Mouse (Mus musculus) forebrain, embryonic 10.5 days (tissue): Measurements from ENCODE around the gene Rhou. TPM values are rescaled to one million over a fixed set of nuclear protein-coding genes. Genes with fewer than 3 reads are reported as not detected.

Experiments
- DNase-seq: peaks from one replicate; pipeline ENCODE4 v3.0.0-alpha.2; 2017; ENCODE audit warnings: low spot score; ENCODE audit errors: extremely low spot score
- H3K27ac ChIP-seq: fragments of 300-500 bp; sonication (generic); 2 replicates; pipeline ENCODE4 v1.5.1; 2016; ENCODE audit warnings: mild to moderate bottlenecking
- H3K27me3 ChIP-seq: fragments of 300-500 bp; sonication (generic); 2 replicates; pipeline ENCODE4 v1.6.1; 2016; ENCODE audit warnings: mild to moderate bottlenecking; ENCODE audit not compliant: poor library complexity, severe bottlenecking
- H3K36me3 ChIP-seq: fragments of 300-500 bp; sonication (generic); replicated peaks from 2 replicates; pipeline ENCODE4 v1.6.1; 2016; ENCODE audit warnings: mild to moderate bottlenecking, moderate library complexity
- H3K4me1 ChIP-seq: fragments of 300-500 bp; sonication (generic); 2 replicates; pipeline ENCODE4 v1.6.1; 2016
- H3K4me3 ChIP-seq: fragments of 300-500 bp; sonication (generic); 2 replicates; pipeline ENCODE4 v1.5.1; 2016; ENCODE audit warnings: mild to moderate bottlenecking, moderate library complexity
- H3K9me3 ChIP-seq: fragments of 300-500 bp; sonication (generic); 2 replicates; pipeline ENCODE4 v1.6.1; 2016; ENCODE audit warnings: mild to moderate bottlenecking, moderate library complexity
- WGBS: fragments of 180-500 bp; shearing (Covaris S2); methylation state at CpG from one replicate; pipeline ENCODE4 v1.1.7; 2016; 5-methylcytosine and 5-hydroxymethylcytosine counted together
- polyA plus RNA-seq: library from polyadenylated mRNA; unstranded; fragments of >200 nt; fragmentation: Nextera tagmentation; extraction: Ambion mirVana; gene quantifications from 2 replicates; pipeline ENCODE4 v1.2.1, GENCODE M21; 2016

Gene Rhou
- polyA plus RNA-seq, 1 experiment from 2014 or later, result 6.0 TPM

GRCm38 (mm10) chr8:123654763-123655162 lies 1.0 kb downstream of the Rhou start:
- WGBS, result 13% methylated on average over 5 of the region's 5 CpGs
- Histone ChIP-seq H3K4me1 (peaks cover 31% of the 10 kb centered on the region), H3K27ac (peak overlapping the region; percentile 94; the same call in 1 of the 2 replicates), H3K4me3 (peak overlapping the region; percentile 83), H3K36me3 (peaks cover 40% of the 10 kb centered on the region), H3K9me3 (no peaks in the 10 kb centered on the region), H3K27me3 (no peaks in the 10 kb centered on the region)
- DNase-seq, result no peak

DNA sequence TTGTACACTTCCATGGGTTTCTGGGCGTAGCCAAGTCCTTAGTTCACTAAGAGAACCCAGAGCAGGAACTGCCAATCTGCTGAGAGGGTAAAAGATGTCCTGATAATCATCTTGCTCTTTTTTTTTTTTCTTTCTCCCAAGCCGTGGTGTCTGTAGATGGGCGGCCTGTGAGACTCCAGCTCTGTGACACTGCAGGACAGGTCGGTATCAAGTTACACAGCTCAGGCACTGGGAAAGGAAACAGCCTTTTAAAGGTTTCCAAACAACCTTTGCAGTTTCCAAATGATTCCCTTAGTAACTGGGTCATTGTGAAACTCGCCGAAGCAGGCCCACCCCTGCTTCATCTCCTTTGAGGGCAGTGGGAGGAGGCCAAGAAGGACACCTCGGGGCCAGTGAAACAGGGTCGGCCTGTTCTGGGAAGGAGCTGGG lies 1.6 kb downstream of the Rhou start:
- Histone ChIP-seq H3K9me3 (no peaks in the 10 kb centered on the region), H3K36me3 (peaks cover 46% of the 10 kb centered on the region), H3K4me3 (peak overlapping the region; percentile 83), H3K27ac (peak overlapping the region; percentile 63), H3K4me1 (peaks cover 31% of the 10 kb centered on the region), H3K27me3 (no peaks in the 10 kb centered on the region)
- under 1% methylated on average over 8 of the region's 8 CpGs for WGBS
- DNase-seq, result peak; percentile 38

GRCm38 (mm10) chr8:123657826-123658225 lies 4.1 kb downstream of the Rhou start:
- no peak overlapping the region for H3K27ac ChIP-seq
- H3K4me1 ChIP-seq, result peaks cover 30% of the 10 kb centered on the region
- no peak for DNase-seq
- no peaks in the 10 kb centered on the region for H3K9me3 ChIP-seq
- no peaks in the 10 kb centered on the region for H3K27me3 ChIP-seq
- H3K4me3 ChIP-seq, result no peak overlapping the region
- 93% methylated on average over 8 of the region's 8 CpGs for WGBS
- peaks cover 70% of the 10 kb centered on the region for H3K36me3 ChIP-seq

- no peak overlapping the region for H3K4me3 ChIP-seq
- no peak overlapping the region for H3K27ac ChIP-seq
- peaks cover 17% of the 10 kb centered on the region for H3K4me1 ChIP-seq
- no peak for DNase-seq
- whole genome bisulfite sequencing, result 94% methylated on average over 10 of the region's 10 CpGs
- peaks cover 88% of the 10 kb centered on the region for H3K36me3 ChIP-seq
- H3K9me3 ChIP-seq, result no peaks in the 10 kb centered on the region
- no peaks in the 10 kb centered on the region for H3K27me3 ChIP-seq
These were observed 5.8 kb downstream of the Rhou start for GRCm38 (mm10) chr8:123659469-123660057.

GRCm38 (mm10) chr8:123661515-123661914 lies 7.8 kb downstream of the Rhou start:
- H3K9me3 ChIP-seq, result no peaks in the 10 kb centered on the region
- H3K36me3 ChIP-seq, result peaks cover 83% of the 10 kb centered on the region
- DNase-seq, result no peak
- WGBS, result 94% methylated on average over 11 of the region's 11 CpGs
- no peaks in the 10 kb centered on the region for H3K4me1 ChIP-seq
- no peak overlapping the region for H3K27ac ChIP-seq
- no peaks in the 10 kb centered on the region for H3K27me3 ChIP-seq
- no peak overlapping the region for H3K4me3 ChIP-seq

DNA sequence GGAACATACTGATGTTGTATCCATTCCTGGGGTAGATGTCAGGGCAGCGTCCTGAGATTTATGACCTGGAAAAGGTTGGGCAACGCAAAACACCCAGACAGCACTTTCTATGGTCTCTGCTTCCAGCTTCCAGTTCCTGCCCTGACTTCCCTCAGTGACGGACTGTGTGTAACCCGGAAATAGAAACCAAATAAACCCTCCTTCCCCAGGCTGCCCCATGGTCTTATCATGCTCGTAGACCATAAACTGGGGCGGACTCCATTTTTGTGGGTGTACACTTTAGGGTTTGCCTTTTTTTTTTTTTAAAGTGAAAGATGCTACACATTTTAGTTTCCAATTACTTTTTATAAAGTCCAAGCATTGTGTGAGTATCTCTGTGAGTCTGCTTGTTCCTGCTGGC lies 11.9 kb downstream of the Rhou start:
- Histone ChIP-seq H3K4me1 (peaks cover 20% of the 10 kb centered on the region), H3K4me3 (no peak overlapping the region), H3K36me3 (peaks cover 43% of the 10 kb centered on the region), H3K27me3 (no peaks in the 10 kb centered on the region), H3K27ac (no peak overlapping the region), H3K9me3 (no peaks in the 10 kb centered on the region)
- 91% methylated on average over 6 of the region's 6 CpGs for WGBS
- DNase-seq, result no peak

DNA sequence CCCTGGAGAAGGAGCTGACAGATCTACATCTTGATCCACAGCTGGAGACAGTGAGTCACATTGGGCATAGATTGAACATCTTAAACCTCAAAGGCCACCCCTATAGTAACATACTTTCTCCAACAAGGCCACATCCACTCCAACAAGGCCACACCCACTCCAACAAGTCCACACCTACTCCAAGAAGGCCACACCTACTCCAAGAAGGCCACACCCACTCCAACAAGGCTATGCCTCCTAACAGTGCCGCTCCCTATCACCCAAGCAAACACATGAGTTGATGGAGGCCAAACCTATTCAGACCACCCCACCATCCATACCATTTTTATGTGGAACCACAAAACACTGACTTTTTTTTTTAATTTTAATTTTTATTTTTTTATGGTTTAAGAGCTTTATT lies 13.1 kb downstream of the Rhou start:
- DNase-seq, result no peak
- no peaks in the 10 kb centered on the region for H3K27me3 ChIP-seq
- H3K4me3 ChIP-seq, result no peak overlapping the region
- H3K4me1 ChIP-seq, result peaks cover 32% of the 10 kb centered on the region
- H3K36me3 ChIP-seq, result peaks cover 30% of the 10 kb centered on the region
- H3K27ac ChIP-seq, result no peak overlapping the region
- H3K9me3 ChIP-seq, result no peaks in the 10 kb centered on the region
- WGBS, result 91% methylated on average over 1 of the region's 1 CpGs

- Histone ChIP-seq H3K36me3 (peaks cover 12% of the 10 kb centered on the region), H3K27me3 (no peaks in the 10 kb centered on the region), H3K27ac (0 out of 2 replicates have a peak overlapping the region, but pooled peaks have one; percentile 11), H3K9me3 (no peaks in the 10 kb centered on the region), H3K4me1 (peaks cover 37% of the 10 kb centered on the region), H3K4me3 (no peak overlapping the region)
- WGBS, result 53% methylated on average over 4 of the region's 4 CpGs
- no peak for DNase-seq
These were observed 15.0 kb downstream of the Rhou start for GRCm38 (mm10) chr8:123668681-123669080.

DNA sequence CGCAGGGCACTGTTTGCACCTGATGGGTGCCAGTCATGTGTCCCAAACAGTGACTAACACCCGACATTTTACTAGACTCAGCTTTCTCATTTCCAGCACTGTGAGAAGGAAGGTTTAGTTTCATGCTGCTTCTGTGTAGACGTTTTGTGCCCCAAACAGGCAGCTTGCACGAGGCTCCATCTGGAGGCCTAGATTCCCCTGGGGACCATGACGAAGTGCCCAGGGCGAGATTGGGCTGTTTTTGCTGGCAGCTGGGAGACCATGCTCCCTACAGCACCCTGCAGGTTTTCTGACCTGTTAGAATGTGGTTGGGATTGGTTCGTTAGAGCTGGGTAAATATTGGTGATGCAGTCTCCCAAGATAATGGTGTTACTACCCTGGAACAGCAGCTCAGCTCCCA lies 17.0 kb downstream of the Rhou start:
- no peak overlapping the region for H3K27ac ChIP-seq
- peaks cover 44% of the 10 kb centered on the region for H3K4me1 ChIP-seq
- DNase-seq, result no peak
- 71% methylated on average over 7 of the region's 7 CpGs for WGBS
- no peaks in the 10 kb centered on the region for H3K9me3 ChIP-seq
- no peaks in the 10 kb centered on the region for H3K27me3 ChIP-seq
- H3K36me3 ChIP-seq, result no peaks in the 10 kb centered on the region
- H3K4me3 ChIP-seq, result no peak overlapping the region

GRCm38 (mm10) chr8:123671454-123671853 lies 17.7 kb downstream of the Rhou start:
- Histone ChIP-seq H3K4me3 (no peak overlapping the region), H3K27me3 (no peaks in the 10 kb centered on the region), H3K4me1 (peaks cover 49% of the 10 kb centered on the region), H3K36me3 (no peaks in the 10 kb centered on the region), H3K9me3 (no peaks in the 10 kb centered on the region), H3K27ac (no peak overlapping the region)
- DNase-seq, result no peak
- WGBS, result 65% methylated on average over 7 of the region's 7 CpGs

GRCm38 (mm10) chr8:123672648-123673047 lies 18.9 kb downstream of the Rhou start:
- Histone ChIP-seq H3K36me3 (no peaks in the 10 kb centered on the region), H3K9me3 (no peaks in the 10 kb centered on the region), H3K4me3 (no peak overlapping the region), H3K4me1 (peaks cover 45% of the 10 kb centered on the region), H3K27ac (no peak overlapping the region), H3K27me3 (no peaks in the 10 kb centered on the region)
- no peak for DNase-seq
- 79% methylated on average over 6 of the region's 6 CpGs for WGBS

GRCm38 (mm10) chr8:123675611-123676010 lies 21.9 kb downstream of the Rhou start:
- WGBS, result 61% methylated on average over 5 of the region's 5 CpGs
- Histone ChIP-seq H3K4me1 (peaks cover 29% of the 10 kb centered on the region), H3K27ac (no peak overlapping the region), H3K4me3 (no peak overlapping the region), H3K9me3 (no peaks in the 10 kb centered on the region), H3K36me3 (no peaks in the 10 kb centered on the region), H3K27me3 (no peaks in the 10 kb centered on the region)
- DNase-seq, result no peak

DNA sequence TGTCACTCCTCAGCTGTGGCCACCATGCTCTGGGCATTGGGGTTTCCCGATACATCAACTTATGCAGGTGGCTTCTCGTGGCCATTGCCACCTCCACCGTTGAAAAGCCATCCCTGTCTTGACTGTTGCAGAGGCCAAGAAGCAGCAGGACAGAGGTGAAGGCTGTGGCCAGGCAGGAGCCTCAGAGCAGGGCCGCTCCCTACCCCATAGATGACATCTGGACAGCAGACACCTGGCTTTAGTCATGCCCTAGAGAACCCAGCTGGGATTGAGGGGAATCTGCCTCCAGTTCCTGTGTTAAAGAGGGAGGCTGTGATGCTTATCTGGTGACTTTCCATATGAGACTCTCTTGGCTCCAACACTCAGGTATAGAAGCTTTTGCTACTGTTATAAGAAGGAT lies 24.7 kb downstream of the Rhou start:
- no peak for DNase-seq
- no peak overlapping the region for H3K27ac ChIP-seq
- 0 out of 2 replicates have a peak, but pooled peaks cover 4% of the 10 kb centered on the region for H3K27me3 ChIP-seq
- H3K4me1 ChIP-seq, result peaks cover 27% of the 10 kb centered on the region
- WGBS, result 83% methylated on average over 4 of the region's 4 CpGs
- H3K4me3 ChIP-seq, result no peak overlapping the region
- no peaks in the 10 kb centered on the region; the same call in 1 of the 2 replicates for H3K9me3 ChIP-seq
- no peaks in the 10 kb centered on the region for H3K36me3 ChIP-seq
